Mouse (Mus musculus) spleen, adult 2 months (tissue): ENCODE data around the gene Ampd1.

Experiments
- CTCF ChIP-seq: fragments of 200-500 bp; IDR thresholded peaks from 2 replicates; pipeline ENCODE4 v1.5.1; 2011; ENCODE audit warnings: mild to moderate bottlenecking, inconsistent platforms; ENCODE audit not compliant: insufficient read depth, insufficient read length, insufficient replicate concordance; ENCODE audit errors: extremely low read depth
- POLR2A ChIP-seq: fragments of 200-500 bp; IDR thresholded peaks from 2 replicates; pipeline ENCODE4 v1.6.1; 2011; ENCODE audit warnings: low read depth, low read length, inconsistent platforms

- TF ChIP-seq CTCF (no peak), POLR2A (no peak)
Measured at GRCm38 (mm10) chr3:103091753-103092152, 17.9 kb downstream of the Ampd1 start.
